In genomic region chr9:76695547-76695946, GRCm38 (mm10) we compare ENCODE assay signal across 21 mouse cellular contexts.
DNase-seq lines count a peak whose midpoint lies in the region; ATAC-seq lines count a peak whose summit lies in the region.
"Had no signal": no experiment of that assay in that cellular context is flagged by ENCODE, and none has a peak within 500 bp of the region (broad histone marks: within the 10 kb centered on the region; RNA-seq: fewer than 3 reads in every experiment).

No protein-coding gene starts in this region.

- no peaks in the 10 kb centered on the region for H3K4me1 ChIP-seq in kidney, embryonic 16.5 days (ENCODE audit: insufficient read depth, low read length)
- no peaks in the 10 kb centered on the region for H3K4me1 ChIP-seq in embryonic facial prominence, embryonic 15.5 days
- H3K4me1 ChIP-seq in stomach, embryonic 14.5 days (ENCODE audit: control insufficient read depth, insufficient read depth, low read length): no peaks in the 10 kb centered on the region
- H3K4me1 ChIP-seq: embryonic facial prominence, embryonic 13.5 days; forebrain, embryonic 13.5 days; limb, embryonic 15.5 days; midbrain, embryonic 15.5 days; neural tube, embryonic 13.5 days had no signal

- H3K4me3 ChIP-seq in kidney, embryonic 16.5 days (ENCODE audit: low read length): no peak overlapping the region
- no peak overlapping the region for H3K4me3 ChIP-seq in embryonic facial prominence, embryonic 15.5 days (replicated peaks)
- no peak overlapping the region for H3K4me3 ChIP-seq in stomach, embryonic 14.5 days (ENCODE audit: low read depth, low read length)
- H3K4me3 ChIP-seq: embryonic facial prominence, embryonic 13.5 days; forebrain, embryonic 13.5 days; gastrocnemius, adult 2 months; left cerebral cortex, adult 2 months; limb, embryonic 15.5 days; midbrain, embryonic 15.5 days; neural tube, embryonic 13.5 days had no signal

- ATAC-seq in kidney, embryonic 16.5 days (ENCODE audit: low FRiP score, low TSS enrichment): no peak
- ATAC-seq in embryonic facial prominence, embryonic 15.5 days (ENCODE audit: insufficient number of reproducible peaks, low FRiP score, low TSS enrichment, low read depth): no peak
- ATAC-seq in stomach, embryonic 14.5 days (ENCODE audit: insufficient number of reproducible peaks, insufficient read depth, low FRiP score, low read depth): peak; percentile 76; the same call in 1 of the 2 replicates
- ATAC-seq in monocyte, adult 5-6 weeks (replicated peaks; ENCODE audit: insufficient number of reproducible peaks, low FRiP score, low TSS enrichment, poor library complexity, severe bottlenecking): no peak
- ATAC-seq: CD4-positive, CD25-positive, alpha-beta regulatory T cell, adult 4 months; forebrain, embryonic 13.5 days; hindbrain, embryonic 16.5 days; midbrain, embryonic 15.5 days had no signal

- H3K27ac ChIP-seq in kidney, embryonic 16.5 days (ENCODE audit: low read length): no peak overlapping the region
- peak overlapping the region; percentile 48; the same call in 1 of the 2 replicates for H3K27ac ChIP-seq in embryonic facial prominence, embryonic 15.5 days (replicated peaks)
- H3K27ac ChIP-seq in stomach, embryonic 14.5 days (ENCODE audit: low read length): 0 out of 2 replicates have a peak overlapping the region, but pooled peaks have one; percentile 39
- H3K27ac ChIP-seq: embryonic facial prominence, embryonic 13.5 days; forebrain, embryonic 13.5 days; gastrocnemius, adult 2 months; left cerebral cortex, adult 2 months; limb, embryonic 15.5 days; macrophage; midbrain, embryonic 15.5 days; neural tube, embryonic 13.5 days had no signal

- H3K27me3 ChIP-seq in kidney, embryonic 16.5 days (ENCODE audit: insufficient read depth, low read length): no peaks in the 10 kb centered on the region
- no peaks in the 10 kb centered on the region for H3K27me3 ChIP-seq in embryonic facial prominence, embryonic 15.5 days
- H3K27me3 ChIP-seq in stomach, embryonic 14.5 days (ENCODE audit: control insufficient read depth, insufficient read depth, low read length): no peaks in the 10 kb centered on the region
- H3K27me3 ChIP-seq: embryonic facial prominence, embryonic 13.5 days; forebrain, embryonic 13.5 days; limb, embryonic 15.5 days; midbrain, embryonic 15.5 days; neural tube, embryonic 13.5 days had no signal

- WGBS in kidney, embryonic 16.5 days: 66% methylated on average over 4 of the region's 4 CpGs
- WGBS in embryonic facial prominence, embryonic 15.5 days: 36% methylated on average over 4 of the region's 4 CpGs
- 51% methylated on average over 4 of the region's 4 CpGs for WGBS in stomach, embryonic 14.5 days

- no peak overlapping the region for H3K4me2 ChIP-seq in kidney, embryonic 16.5 days (replicated peaks; ENCODE audit: low read depth, low read length)
- no peak overlapping the region for H3K4me2 ChIP-seq in embryonic facial prominence, embryonic 15.5 days (replicated peaks)
- no peak overlapping the region for H3K4me2 ChIP-seq in stomach, embryonic 14.5 days (replicated peaks; ENCODE audit: low read depth, low read length)
- H3K4me2 ChIP-seq: embryonic facial prominence, embryonic 13.5 days; forebrain, embryonic 13.5 days; limb, embryonic 15.5 days; midbrain, embryonic 15.5 days; neural tube, embryonic 13.5 days had no signal

- H3K36me3 ChIP-seq in kidney, embryonic 16.5 days (ENCODE audit: insufficient read depth, low read length): no peaks in the 10 kb centered on the region
- H3K36me3 ChIP-seq in embryonic facial prominence, embryonic 15.5 days: no peaks in the 10 kb centered on the region
- H3K36me3 ChIP-seq in stomach, embryonic 14.5 days (ENCODE audit: control insufficient read depth, insufficient read depth, low read length): no peaks in the 10 kb centered on the region
- H3K36me3 ChIP-seq: embryonic facial prominence, embryonic 13.5 days; limb, embryonic 15.5 days; midbrain, embryonic 15.5 days; neural tube, embryonic 13.5 days had no signal

- no peak overlapping the region for H3K9ac ChIP-seq in kidney, embryonic 16.5 days (replicated peaks; ENCODE audit: low read length)
- no peak overlapping the region for H3K9ac ChIP-seq in embryonic facial prominence, embryonic 15.5 days
- H3K9ac ChIP-seq in stomach, embryonic 14.5 days (replicated peaks; ENCODE audit: low read depth, low read length): no peak overlapping the region
- H3K9ac ChIP-seq: embryonic facial prominence, embryonic 13.5 days; forebrain, embryonic 13.5 days; limb, embryonic 15.5 days; midbrain, embryonic 15.5 days; neural tube, embryonic 13.5 days had no signal

- H3K9me3 ChIP-seq in kidney, embryonic 16.5 days (ENCODE audit: low read length): no peaks in the 10 kb centered on the region
- H3K9me3 ChIP-seq in embryonic facial prominence, embryonic 15.5 days (replicated peaks): no peaks in the 10 kb centered on the region
- no peaks in the 10 kb centered on the region for H3K9me3 ChIP-seq in stomach, embryonic 14.5 days (ENCODE audit: control insufficient read depth, low read depth, low read length)
- H3K9me3 ChIP-seq: embryonic facial prominence, embryonic 13.5 days; forebrain, embryonic 13.5 days; limb, embryonic 15.5 days; midbrain, embryonic 15.5 days; neural tube, embryonic 13.5 days had no signal

- peak; percentile 48 for DNase-seq in kidney, adult 9 months
- DNase-seq in kidney, postnatal 14 days: peak; percentile 25
- DNase-seq in layer of hippocampus, adult 9-10 months (ENCODE audit: low spot score): no peak
- DNase-seq: cerebellum, adult 18-20 months; gastrocnemius, adult 2 months; heart, postnatal 10 days; right cerebral cortex, postnatal 4 days; thymus, postnatal 36 days had no signal
